Mouse (Mus musculus) left cerebral cortex, postnatal 14 days (tissue): ENCODE results near the gene Wbp1. TPM values are rescaled to one million over a fixed set of nuclear protein-coding genes. Genes with fewer than 3 reads are reported as not detected.

Experiments used
- DNase-seq, 2 experiments: peaks; one replicate each; pipeline ENCODE4 v3.0.0; 2021 to 2022; ENCODE audit warnings: low spot score in 2 of 2, mixed read lengths in 1 of 2
- intact Hi-C: fragments of 180-260 bp; cut with DNase I; formaldehyde crosslinking; loops from one replicate; pipeline ENCODE4 v1.15.1; 2025
- total RNA-seq, 2 experiments: library from RNA; stranded (reverse); gene quantifications; 2 replicates each; pipeline ENCODE4 v1.2.3; 2021

Gene Wbp1
- total RNA-seq, 2 experiments from 2014 or later, result 44.2 to 53.8 TPM

GRCm38 (mm10) chr6:83119734-83120051 lies 1.7 kb downstream of the Wbp1 start:
- no peak for DNase-seq
- intact Hi-C loops, result loop anchor here (5.0 kb wide), 1 partner anchor 38 kb away; the partner anchor contains the start of genes 1700003E16Rik and Wdr54

GRCm38 (mm10) chr6:83118825-83119733 lies 2.3 kb downstream of the Wbp1 start:
- intact Hi-C loops, result loop anchor here (5.0 kb wide), 1 partner anchor 38 kb away; the partner anchor contains the start of genes 1700003E16Rik and Wdr54
- DNase-seq, result no peak

GRCm38 (mm10) chr6:83118369-83118768 lies 3.0 kb downstream of the Wbp1 start:
- intact Hi-C loops, result loop anchor here (5.0 kb wide), 1 partner anchor 39 kb away; the partner anchor contains the start of genes 1700003E16Rik and Wdr54
- no peak for DNase-seq

- intact Hi-C loops, result loop anchor here (5.0 kb wide), 1 partner anchor 40 kb away; the partner anchor contains the start of genes 1700003E16Rik and Wdr54
- no peak for DNase-seq
Observed at GRCm38 (mm10) chr6:83117616-83118015, 3.7 kb downstream of the Wbp1 start.

GRCm38 (mm10) chr6:83117165-83117438 lies 4.3 kb downstream of the Wbp1 start:
- intact Hi-C loops, result loop anchor here (5.0 kb wide), 1 partner anchor 40 kb away; the partner anchor contains the start of genes 1700003E16Rik and Wdr54
- no peak for DNase-seq

GRCm38 (mm10) chr6:83116373-83117164 lies 4.8 kb downstream of the Wbp1 start:
- intact Hi-C loops, result loop anchor here (5.0 kb wide), 1 partner anchor 41 kb away; the partner anchor contains the start of genes 1700003E16Rik and Wdr54
- no peak for DNase-seq

- no peak for DNase-seq
Observed at GRCm38 (mm10) chr6:83115682-83116372, 5.5 kb downstream of the Wbp1 start.

GRCm38 (mm10) chr6:83115011-83115671 lies 6.2 kb downstream of the Wbp1 start, which contains the start of gene Mogs:
TSS of gene Mogs (plus strand) at chr6:83115496.
- intact Hi-C loops, result loop anchor here (5.0 kb wide), 1 partner anchor 42 kb away; the partner anchor contains the start of genes 1700003E16Rik and Wdr54
- peak; percentile 86 to 93 for DNase-seq

More at GRCm38 (mm10) chr6:83115682-83116372, 5.5 kb downstream of the Wbp1 start:
- intact Hi-C loops, result loop anchor here (5.0 kb wide), 1 partner anchor 41 kb away; the partner anchor contains the start of genes 1700003E16Rik and Wdr54

- intact Hi-C loops, result no loop called here
- no peak for DNase-seq
Observed at GRCm38 (mm10) chr6:83111510-83112136, 9.7 kb downstream of the Wbp1 start.

- peak; percentile 75 to 79 for DNase-seq
- intact Hi-C loops, result no loop called here
Observed at GRCm38 (mm10) chr6:83108762-83109668, 12.3 kb downstream of the Wbp1 start, which contains the start of gene Mrpl53. TSS of gene Mrpl53 (plus strand) at chr6:83109040.

- intact Hi-C loops, result no loop called here
- peak; percentile 74 to 84 for DNase-seq
Observed at GRCm38 (mm10) chr6:83107566-83108400, 13.6 kb downstream of the Wbp1 start.

- DNase-seq, result peak in 1 of 2 experiments; percentile 80
- intact Hi-C loops, result no loop called here
Observed at GRCm38 (mm10) chr6:83104158-83104557, 17.2 kb downstream of the Wbp1 start.

- intact Hi-C loops, result no loop called here
- no peak for DNase-seq
Observed at GRCm38 (mm10) chr6:83103130-83103650, 18.2 kb downstream of the Wbp1 start.

GRCm38 (mm10) chr6:83101688-83102556 lies 19.4 kb downstream of the Wbp1 start:
- intact Hi-C loops, result loop anchor here (1.0 kb wide), 2 partner anchors 48 to 106 kb away; partner anchors contain the start of gene Aup1
- peak; percentile 46 to 63 for DNase-seq

- intact Hi-C loops, result loop anchor here (1.0 kb wide), 2 partner anchors 47 to 105 kb away; partner anchors contain the start of gene Aup1
- DNase-seq, result peak; percentile 89 to 92
Observed at GRCm38 (mm10) chr6:83101316-83101687, 20.1 kb downstream of the Wbp1 start, which contains the start of the genes Ccdc142 and Gm42688. TSS of gene Ccdc142 (plus strand) at chr6:83101601. TSS of gene Gm42688 (plus strand) at chr6:83101617.
